Mouse (Mus musculus) cerebellum, adult 9-11 months (tissue): Measurements from ENCODE around the gene Scfd2.

Experiments
- DNase-seq: peaks from one replicate; pipeline ENCODE4 v3.0.0; 2022

Gene Scfd2

DNA sequence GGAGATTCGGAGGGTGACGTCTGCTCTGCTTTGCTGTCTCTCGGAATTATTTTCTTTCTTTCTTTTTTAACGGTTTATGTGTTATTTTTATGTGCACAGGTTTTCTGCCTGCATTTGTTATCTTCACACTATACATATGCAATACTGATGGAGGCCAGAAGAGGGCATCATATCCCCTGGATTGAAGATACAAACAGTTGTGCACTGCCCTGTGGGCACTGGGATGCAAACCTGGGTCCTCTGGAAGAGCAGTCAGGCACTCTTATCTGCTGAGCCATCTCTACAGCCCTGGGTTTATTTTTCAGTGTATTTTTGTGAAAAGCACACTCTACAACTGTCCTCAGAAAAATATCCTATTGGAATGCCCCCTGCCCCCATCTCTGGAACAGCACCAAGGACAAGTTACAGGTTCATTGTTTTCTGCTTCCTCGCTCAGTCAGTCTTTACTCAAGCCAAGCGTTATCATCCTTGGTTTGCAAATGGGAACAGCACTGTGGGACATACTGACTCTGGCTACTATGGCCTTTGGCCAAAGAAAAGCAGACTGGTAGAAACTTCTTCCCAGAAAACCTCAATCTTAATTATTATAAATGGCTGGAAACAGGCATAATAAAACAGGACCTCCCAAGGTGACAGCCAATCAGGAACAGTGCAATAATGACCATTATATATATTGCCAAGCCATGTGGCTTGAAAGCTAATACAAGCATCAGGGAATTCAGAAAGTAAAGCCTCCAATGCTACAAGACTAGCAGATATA is 75.9 kb downstream of the Scfd2 start:
- DNase-seq, result no peak

DNA sequence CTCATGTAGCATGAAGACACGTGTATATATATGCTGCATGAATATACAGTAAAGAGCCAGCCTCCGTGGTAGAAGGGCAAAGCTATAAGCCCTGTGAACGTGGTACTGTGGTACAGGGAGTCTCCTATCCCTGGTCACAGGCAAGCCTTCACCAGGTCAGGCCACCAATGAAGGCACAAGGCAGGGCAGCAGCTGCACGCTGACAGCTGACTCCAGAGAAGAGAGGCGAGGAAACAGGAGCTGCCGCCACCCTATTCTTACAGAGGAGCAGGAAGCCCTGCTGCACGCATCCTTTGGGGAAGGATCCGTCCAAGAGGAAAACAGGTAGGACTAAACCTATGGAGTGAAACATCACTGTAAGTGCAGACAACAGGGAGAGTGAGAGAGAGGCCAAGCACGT is 76.5 kb downstream of the Scfd2 start:
- DNase-seq, result no peak

DNA sequence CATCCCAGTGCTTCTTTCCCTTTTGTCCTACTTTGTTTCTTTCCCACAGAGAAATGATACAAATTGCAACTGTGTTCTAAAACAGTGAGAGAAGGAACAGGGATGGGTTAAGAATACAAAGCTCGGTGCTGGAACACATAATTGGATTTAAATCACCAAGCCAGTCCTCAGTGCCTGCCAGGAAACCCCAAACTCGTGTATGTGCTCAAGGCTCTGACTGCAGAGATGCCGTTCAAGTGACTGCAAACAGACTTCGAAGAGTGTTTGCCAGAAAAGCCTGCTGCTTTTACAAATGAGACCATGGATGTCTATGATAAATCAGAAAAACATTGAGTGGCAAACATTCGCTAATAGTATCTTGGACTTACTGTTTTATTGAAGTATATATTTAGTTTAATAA is 80.6 kb downstream of the Scfd2 start:
- DNase-seq, result no peak

DNA sequence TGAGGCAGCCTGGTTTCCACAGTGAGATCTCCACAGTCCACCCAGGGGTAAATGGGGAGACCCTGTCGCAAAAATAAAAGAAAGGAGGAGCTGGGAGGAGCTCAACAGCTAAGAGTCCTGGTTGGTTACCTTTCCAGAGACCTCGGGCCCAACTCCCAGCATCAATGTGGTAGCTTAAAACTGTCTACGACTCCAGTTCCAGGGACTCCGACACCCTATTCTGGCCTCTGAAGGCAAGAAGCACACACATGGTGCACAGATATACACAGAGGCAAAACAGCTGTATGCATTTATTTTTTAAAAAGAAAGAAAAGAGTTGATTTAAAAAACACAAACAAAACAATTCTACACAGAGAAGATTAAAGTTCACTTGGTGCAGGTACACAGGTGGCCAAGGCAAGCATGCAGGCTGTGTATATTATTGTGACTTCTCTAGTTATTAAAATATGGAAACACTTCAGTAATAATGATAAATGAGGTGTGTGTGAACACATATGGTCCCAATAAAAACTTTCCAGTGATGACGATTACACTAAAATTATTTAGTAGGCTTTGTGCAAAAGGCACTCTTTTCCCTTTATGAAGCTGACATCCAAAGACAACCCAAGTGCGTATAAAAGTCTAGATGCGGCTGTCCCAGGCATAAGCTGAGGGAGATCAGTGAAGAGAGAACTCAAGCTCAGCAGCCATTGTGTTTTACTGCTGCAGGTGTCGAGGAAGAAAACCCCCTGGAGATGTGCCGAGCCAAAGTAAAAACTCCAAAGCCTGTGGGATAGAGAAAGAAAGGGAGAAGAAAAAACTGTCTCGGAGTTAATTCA is 83.8 kb downstream of the Scfd2 start:
- no peak for DNase-seq

DNA sequence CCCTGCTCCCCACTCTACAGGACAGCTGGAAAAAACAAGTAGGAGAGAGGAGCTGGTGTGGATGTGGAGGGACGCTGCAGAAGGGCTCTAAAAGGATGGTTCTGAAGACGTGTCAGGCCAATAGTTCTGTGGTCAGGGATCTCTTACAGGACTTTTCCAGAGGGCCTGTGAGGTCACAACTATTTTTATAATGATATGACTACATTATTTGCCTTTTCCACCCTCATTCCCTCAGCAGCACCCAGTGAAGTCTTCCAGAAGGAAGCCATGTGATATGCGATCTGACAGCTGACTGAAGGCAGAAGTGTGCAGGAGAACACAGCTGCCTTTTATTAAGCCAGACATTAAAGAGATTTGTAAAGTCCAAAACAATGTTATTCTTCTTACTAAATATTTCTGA is 85.7 kb downstream of the Scfd2 start:
- no peak for DNase-seq

DNA sequence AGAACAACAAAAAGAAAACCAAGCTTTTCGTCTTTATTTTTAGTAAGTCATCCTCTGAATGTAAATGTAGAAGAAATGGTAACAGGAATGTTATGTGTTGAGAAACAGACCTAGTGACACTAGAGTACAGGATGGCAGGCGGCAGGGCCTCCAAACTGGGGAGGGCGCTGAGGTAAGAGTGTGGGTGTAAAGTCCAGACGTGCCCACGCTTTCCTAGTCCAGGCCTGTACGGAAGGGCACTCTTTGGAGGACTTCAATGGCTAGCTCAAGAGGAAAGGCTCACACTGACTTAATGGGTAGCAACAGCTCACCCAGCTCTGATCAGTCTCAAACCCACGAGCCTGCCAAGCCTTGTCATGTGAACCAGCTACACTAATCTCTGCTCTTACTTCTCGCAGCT is 93.2 kb downstream of the Scfd2 start:
- no peak for DNase-seq

DNA sequence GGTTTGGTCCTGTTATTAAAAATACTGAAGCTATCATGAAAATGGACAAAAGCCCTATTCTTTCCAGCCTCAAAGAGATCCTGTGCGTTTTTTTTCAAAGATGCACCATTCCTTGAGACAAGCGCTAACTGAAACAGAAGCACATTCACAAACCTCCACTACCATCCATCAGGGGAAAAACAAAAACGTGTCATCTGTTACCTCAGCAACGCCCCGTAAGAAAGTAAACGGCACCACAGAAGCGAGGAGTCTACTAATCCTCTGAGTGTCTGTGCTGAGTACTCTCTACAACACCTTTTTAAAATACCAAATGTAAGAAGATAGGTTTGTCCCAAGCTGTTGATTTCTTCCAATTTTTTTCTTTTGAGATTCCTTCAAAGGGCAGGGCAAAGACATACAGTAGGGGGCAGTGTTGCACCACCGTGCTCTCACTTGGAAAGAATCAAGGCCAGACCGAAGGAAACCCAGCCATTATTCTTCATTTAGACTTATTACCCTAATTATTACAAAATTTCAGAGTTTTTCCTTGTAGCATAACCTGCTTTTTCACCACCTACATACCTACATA is 97.9 kb downstream of the Scfd2 start:
- peak; percentile 36 for DNase-seq

DNA sequence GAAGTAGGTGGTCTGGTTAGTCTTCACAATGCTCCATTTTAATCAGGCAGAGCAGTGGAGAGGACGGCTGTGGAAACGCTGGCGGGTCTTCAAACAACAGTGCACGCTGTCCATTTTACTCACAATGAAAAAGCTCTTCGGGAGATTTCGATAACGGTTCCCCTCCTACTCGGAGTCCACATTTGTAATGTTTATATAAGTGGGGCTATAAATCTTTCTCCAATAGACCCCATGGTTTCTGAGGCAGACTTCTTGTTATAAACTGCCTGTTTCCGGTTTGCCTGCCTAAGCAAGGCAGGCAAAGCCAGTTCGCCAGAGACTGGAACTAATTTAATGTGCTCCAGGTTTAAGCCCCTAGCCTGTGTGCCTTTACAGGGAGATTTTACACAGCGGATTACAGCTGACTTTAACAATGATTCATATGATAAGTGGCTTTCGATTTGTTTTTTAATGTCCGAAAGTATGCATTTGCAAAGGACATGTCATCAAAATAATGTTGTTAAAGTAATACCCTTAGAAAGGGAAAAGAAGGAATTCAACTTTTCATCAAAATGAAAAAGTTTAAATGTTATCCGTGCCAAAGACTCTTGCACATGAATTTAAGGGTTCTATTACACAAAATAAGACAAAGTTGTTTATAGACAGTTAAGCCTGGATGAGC is 98.5 kb downstream of the Scfd2 start:
- no peak for DNase-seq

DNA sequence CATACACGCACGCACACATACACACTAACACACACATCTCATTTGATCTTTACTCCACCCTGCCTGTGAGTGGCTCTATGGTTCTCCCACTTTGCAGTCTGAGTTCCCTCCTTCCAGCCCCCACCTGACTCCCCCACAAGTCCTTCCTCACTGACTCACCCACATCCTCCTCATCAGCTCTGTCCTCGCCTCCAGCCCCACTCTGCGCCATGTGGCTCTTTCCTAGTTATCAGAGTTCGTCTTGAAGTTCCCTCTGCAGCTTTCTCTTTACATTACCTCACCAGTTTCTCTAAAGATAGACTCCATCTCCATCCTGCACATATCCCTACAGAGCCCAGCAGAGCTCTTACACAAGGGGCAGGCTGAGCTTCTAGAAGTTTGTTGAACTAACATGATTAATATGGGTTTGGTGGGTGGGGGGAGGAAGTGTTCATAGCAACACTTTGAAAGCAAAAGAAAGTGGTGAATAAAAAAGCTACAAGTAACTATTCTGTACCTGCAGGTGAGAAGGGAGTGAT is 110.9 kb downstream of the Scfd2 start:
- no peak for DNase-seq

DNA sequence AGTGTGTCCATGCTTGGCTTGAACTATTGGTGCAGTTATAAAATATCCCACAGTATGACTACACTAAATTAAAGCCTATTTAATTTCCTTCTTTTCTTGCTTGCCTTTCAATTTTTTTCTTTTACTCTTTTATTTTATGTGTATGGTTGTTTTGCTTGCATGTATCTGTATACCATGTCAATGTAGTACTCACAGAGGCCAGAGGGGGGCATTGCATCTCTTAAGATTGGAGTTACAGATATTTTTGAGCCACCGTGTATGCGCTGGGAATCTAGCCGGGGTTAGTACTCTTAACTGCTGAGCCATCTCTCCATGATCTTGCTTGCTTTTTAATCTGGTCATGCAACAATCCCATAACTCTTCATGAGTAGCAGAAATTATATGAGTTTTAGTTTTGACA is 119.0 kb downstream of the Scfd2 start:
- no peak for DNase-seq

DNA sequence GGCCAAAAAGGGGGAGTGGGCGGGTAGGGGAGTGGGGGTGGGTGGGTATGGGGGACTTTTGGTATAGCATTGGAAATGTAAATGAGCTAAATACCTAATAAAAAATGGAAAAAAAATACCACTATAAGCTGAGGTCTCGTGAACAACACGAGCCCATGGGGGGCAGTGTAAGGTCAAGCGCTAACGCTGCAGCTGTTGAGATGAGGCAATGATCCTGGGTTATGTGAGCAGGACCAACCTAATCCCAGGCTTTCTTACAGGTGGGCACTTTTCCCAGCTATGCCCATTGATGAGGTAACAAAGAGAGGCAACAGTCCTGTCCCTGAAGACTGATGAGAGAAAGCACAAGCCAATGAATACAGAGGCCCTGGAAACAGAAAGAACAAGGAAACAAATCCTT is 126.7 kb downstream of the Scfd2 start:
- DNase-seq, result no peak

DNA sequence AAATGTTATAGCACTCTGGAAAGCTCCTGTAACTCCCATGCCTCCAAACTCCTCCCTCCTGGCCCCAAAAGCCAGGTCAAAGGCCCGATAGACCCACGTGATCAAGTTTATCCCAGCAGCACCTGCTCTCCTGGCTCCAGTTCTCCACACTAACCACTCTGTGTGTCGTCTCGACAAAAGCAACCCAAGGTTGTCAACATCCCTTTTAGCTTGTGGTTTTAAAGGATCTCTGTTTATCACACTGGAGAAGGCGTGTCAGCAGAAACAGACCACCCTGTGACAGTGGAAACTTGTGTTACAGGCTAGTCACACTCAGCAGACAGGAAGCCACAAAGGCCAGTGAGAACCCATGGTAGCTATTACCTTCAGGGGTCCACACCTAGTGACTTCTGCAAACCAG is 127.5 kb downstream of the Scfd2 start:
- DNase-seq, result no peak

DNA sequence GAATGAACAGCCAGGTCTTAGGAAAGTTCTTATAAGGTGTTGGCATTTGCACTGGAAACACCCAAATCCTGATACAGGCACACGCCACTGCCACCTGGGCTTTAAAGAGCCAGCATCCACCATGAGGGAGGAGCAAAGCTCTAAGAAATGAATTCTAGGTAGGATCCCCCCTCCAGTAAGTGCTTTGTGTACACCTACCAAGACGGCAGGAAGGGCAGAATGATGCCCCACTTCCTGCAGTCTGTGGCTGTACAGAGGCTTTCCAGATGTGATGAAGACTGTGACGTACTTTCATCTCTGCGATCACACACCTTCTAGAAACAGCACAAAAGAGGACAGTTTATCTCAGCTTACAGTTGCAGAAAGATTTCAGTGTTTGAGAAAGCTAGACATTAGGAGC is 128.9 kb downstream of the Scfd2 start:
- DNase-seq, result no peak

DNA sequence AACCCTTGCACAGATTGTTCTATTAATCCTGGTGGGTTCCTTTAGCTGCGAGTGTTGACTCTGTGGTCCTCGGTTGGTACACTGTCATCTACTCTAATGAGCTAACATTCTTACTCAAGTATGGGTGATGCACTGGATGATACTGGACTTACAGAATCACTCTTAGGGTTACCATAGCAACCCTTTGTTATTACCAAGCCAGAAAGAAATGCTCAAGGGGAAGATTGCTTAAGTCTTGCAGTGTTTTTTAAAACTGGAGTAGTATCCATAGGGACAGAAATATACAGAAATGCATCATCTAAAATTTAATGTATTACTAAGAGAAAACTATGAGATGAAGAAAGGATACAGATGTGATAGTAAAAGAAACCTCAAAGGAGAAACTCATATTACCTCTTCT is 139.8 kb downstream of the Scfd2 start:
- DNase-seq, result no peak

DNA sequence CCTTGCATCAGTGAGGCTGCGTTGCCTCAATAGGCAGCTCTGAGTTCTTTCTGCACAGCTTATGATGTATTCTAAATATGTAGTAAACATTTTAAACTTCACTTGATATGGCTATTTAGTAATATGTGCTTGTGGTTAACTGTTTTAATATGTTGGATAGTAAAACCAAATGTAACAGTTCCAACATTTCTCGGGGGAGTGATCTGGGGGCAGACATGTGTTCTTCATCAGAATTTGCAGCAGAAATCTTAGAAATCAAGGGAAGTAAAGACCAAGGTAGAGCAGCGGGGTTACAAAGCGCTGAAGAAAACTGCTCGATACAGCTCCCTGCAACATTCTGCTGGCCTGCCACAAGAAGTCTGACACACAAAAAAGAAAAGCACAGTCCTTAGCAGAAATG is 140.2 kb downstream of the Scfd2 start:
- DNase-seq, result no peak

DNA sequence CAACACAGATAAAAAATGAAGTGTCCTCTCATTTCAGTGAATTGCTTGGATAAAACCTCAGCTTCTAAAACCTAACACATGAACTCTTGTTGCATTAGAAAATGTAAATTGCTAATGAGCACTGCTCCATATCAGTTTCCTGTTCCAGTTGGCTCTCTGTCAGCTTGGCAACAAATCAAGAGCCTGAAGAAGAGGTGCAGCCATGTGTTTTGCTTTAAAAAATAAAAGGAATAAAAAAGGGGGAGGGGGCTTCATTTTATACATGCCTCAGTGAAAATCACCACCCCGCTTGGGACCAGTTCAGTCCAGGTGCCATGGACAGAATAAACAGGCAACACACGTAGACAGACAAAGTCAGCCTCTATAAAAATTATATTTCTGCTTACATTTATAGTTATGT is 142.7 kb downstream of the Scfd2 start:
- DNase-seq, result no peak

DNA sequence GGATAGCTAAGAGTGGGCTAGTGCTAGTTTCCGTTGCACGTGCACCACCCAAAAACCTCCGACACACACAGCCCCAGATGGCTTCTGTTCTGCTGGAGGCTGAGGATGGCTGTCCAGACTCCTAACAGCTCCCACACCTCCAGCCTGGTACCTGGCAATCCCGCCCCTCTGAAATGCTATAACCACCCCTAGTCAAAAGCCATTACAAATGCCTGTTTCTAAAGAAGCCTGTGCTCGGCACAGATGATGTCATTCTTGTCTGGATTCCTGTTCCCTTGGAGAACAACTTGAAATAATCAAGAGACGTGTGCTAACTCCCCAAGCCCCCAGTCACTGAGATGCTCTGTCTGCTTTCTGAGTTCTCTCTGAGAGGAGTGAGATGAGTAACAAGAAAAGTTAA is 143.5 kb downstream of the Scfd2 start:
- no peak for DNase-seq

DNA sequence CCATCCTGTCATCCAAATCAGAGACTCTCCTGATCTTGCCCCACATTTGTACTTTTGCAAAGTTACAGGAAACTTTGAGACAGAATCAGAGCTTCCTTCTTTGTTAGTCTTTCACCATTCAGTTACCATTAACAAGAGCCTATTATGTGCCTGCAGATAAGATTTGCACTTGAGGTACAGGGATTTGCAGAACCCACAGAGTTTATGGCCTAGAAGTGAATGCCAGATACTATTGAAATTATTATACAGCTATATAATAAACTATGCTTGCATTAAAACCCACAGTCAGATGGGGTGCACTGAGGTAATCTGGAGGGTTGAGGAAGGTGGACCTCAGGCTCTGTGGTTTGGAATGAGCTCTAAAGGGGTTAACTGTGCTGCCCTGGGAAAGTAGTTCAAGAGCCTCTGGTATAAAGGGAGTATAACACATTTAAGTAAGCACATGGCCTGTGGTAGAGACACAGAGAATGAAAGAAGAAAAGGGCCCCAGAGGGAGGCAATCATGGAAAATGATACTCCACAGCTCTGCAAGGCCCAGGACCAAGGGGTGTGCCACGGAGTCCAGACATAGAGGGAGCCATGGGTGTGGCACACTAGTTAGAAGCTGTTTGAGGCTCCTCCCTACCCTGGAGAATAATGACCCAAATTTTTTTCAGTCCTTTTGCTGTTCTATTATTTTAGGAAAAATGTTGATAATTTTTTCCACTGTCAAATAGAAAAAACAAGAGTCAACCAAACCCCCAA is 144.2 kb downstream of the Scfd2 start:
- DNase-seq, result no peak

DNA sequence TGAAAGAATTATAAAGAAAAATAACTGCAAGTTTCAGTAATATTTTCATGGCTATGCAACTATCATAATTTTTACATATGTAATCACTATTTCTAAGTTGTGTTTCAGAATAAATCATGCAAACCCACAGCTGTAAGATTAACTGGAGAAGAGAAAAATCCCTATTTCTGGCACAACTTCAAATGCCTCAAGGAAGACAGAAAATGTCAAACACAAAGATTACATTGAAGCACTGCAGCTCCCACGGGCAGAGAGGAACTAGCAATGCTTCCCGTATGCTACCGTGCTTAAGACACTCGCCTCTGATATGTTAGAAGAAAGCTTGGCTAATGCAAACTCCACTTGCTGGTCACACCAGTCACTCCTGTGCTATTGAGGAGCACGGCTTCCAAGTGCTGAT is 151.5 kb downstream of the Scfd2 start:
- DNase-seq, result no peak

DNA sequence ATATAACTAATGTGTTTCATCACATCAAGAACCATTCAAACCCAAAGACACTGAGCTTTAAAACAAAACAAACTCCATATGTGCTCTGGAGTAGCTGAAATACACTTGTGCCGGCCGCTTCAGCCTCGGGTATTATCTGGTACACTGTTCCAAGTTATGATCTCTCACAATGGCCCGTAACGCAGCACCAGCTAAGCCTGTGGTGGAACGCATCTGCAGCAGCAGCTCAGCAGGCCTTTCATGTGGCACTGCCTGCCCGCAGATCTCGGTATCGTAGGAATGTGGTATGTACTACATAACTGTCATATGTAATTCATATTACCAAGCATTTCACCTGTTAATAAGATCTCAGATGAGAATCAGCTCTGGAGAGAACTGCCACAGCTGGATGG is 164.9 kb downstream of the Scfd2 start:
- no peak for DNase-seq

DNA sequence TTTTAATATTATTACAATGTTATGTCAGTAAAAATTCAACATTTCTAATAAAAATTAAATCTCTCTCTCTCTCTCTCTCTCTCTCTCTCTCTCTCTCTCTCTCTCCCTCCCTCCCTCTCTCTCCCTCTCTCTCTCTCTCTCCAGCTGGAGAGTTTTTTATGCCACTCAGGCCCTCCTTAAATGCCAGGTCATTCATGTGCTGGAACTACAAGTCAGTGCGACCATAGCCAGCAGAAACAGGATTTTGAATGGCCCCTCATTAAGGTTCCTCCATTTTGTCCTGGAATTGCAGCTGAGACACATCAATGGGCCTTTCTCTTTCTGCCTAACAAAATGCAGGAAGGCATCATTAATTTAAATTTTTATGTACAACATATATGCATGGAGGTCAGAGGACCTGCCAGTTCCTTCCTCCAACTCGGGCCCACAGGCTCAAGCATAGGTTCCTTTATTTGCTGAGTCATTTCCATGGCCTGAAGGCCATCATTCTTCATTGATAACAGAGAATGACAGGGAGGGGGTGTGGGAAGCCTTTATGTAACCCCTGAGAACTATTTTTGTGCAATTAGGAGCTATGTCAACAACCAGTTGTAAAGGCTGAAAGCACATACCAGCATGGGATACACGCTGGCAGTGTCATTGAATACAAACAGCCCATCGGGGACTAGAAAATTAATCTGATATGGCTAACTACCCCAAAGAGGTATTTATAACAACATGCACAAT is 165.4 kb downstream of the Scfd2 start:
- DNase-seq, result no peak

DNA sequence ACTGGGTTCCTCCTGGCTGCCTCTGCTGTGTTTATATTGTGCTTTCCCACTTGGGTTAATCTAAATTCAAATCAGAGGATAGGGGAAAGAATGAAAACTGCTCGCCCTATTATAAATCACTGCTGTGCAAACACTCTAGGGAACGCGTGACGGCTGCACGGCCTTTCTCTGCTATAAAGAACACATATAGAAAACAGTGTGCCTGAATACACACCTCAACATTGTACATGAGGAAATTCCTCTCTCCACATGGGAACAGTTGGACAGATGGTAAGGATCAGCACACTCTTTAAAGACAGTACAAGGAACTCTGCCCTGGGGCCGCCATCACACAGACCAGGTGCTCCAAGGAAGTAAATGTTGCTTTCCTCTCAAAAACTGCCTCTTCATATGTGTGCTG is 166.2 kb downstream of the Scfd2 start:
- no peak for DNase-seq
